Mouse (Mus musculus) ES-Bruce4 (cell line): ENCODE measurements around the gene 9930104L06Rik. TPM values are rescaled to one million over a fixed set of nuclear protein-coding genes. Genes with fewer than 3 reads are reported as not detected.

Experiments
- H3K27ac ChIP-seq: 2 replicates; pipeline ENCODE4 v1.5.1; 2012; ENCODE audit warnings: low read length, inconsistent platforms; ENCODE audit not compliant: insufficient read depth
- H3K27me3 ChIP-seq: 2 replicates; pipeline ENCODE4 v1.6.1; 2012; ENCODE audit warnings: mild to moderate bottlenecking, low read length, inconsistent platforms; ENCODE audit not compliant: control insufficient read depth, poor library complexity, insufficient read depth, severe bottlenecking
- H3K36me3 ChIP-seq: 2 replicates; pipeline ENCODE4 v1.6.1; 2012; ENCODE audit warnings: inconsistent platforms, mild to moderate bottlenecking, low read length, moderate library complexity; ENCODE audit not compliant: control insufficient read depth, poor library complexity, insufficient read depth, severe bottlenecking
- H3K4me1 ChIP-seq: one replicate; pipeline ENCODE4 v1.8.1; 2011; ENCODE audit warnings: low read length; ENCODE audit not compliant: control insufficient read depth, insufficient read depth
- H3K4me3 ChIP-seq: 2 replicates; pipeline ENCODE4 v1.5.1; 2011; ENCODE audit warnings: low read depth, mild to moderate bottlenecking, low read length
- H3K9ac ChIP-seq: 2 replicates; pipeline ENCODE4 v1.6.1; 2012; ENCODE audit warnings: low read depth, mild to moderate bottlenecking, inconsistent platforms; ENCODE audit not compliant: poor library complexity, severe bottlenecking
- H3K9me3 ChIP-seq: replicated peaks from 2 replicates; pipeline ENCODE4 v1.6.1; 2012; ENCODE audit warnings: mild to moderate bottlenecking, low read length, inconsistent platforms; ENCODE audit not compliant: control insufficient read depth, poor library complexity, insufficient read depth, severe bottlenecking
- CTCF ChIP-seq: IDR thresholded peaks from one replicate; pipeline ENCODE4 v1.8.1; 2011; ENCODE audit warnings: low read depth, low read length
- EP300 ChIP-seq: IDR thresholded peaks from 2 replicates; pipeline ENCODE4 v1.6.1; 2011; ENCODE audit warnings: low read depth, low read length; ENCODE audit not compliant: insufficient read depth
- POLR2A ChIP-seq: IDR thresholded peaks from one replicate; pipeline ENCODE4 v1.8.1; 2011; ENCODE audit warnings: low read length; ENCODE audit not compliant: insufficient read depth
- polyA plus RNA-seq: library from polyadenylated mRNA; stranded (reverse); fragments of >200 nt; gene quantifications from 2 replicates; pipeline ENCODE4 v1.2.4, GENCODE M21; 2011; ENCODE audit warnings: low read depth; ENCODE audit not compliant: missing spikeins, insufficient read depth, insufficient read length

The 9930104L06Rik gene
- polyA plus RNA-seq, 1 experiment = 15.2 TPM

GRCm38 (mm10) chr4:124950181-124951035 lies 13.6 kb downstream of the 9930104L06Rik start:
- Histone ChIP-seq H3K4me1 (no peaks in the 10 kb centered on the region), H3K9me3 (no peaks in the 10 kb centered on the region), H3K4me3 (no peak overlapping the region), H3K9ac (no peak overlapping the region), H3K27me3 (no peaks in the 10 kb centered on the region), H3K27ac (no peak overlapping the region), H3K36me3 (no peaks in the 10 kb centered on the region)
- no peak for TF ChIP-seq EP300

GRCm38 (mm10) chr4:124951036-124951433 lies 14.2 kb downstream of the 9930104L06Rik start:
- Histone ChIP-seq H3K4me1 (no peaks in the 10 kb centered on the region), H3K27ac (no peak overlapping the region), H3K9me3 (no peaks in the 10 kb centered on the region), H3K4me3 (no peak overlapping the region), H3K9ac (no peak overlapping the region), H3K36me3 (no peaks in the 10 kb centered on the region), H3K27me3 (no peaks in the 10 kb centered on the region)
- TF ChIP-seq EP300 = no peak
- no peak for TF ChIP-seq CTCF
- no peak for TF ChIP-seq POLR2A

- Histone ChIP-seq H3K9ac (no peak overlapping the region), H3K36me3 (no peaks in the 10 kb centered on the region), H3K9me3 (no peaks in the 10 kb centered on the region), H3K4me1 (no peaks in the 10 kb centered on the region), H3K27me3 (no peaks in the 10 kb centered on the region), H3K27ac (no peak overlapping the region), H3K4me3 (no peak overlapping the region)
- TF ChIP-seq CTCF = no peak
- no peak for TF ChIP-seq EP300
- no peak for TF ChIP-seq POLR2A
Observed at GRCm38 (mm10) chr4:124953546-124953945, 16.7 kb downstream of the 9930104L06Rik start.

GRCm38 (mm10) chr4:124957284-124957683 lies 20.4 kb downstream of the 9930104L06Rik start:
- Histone ChIP-seq H3K9me3 (no peaks in the 10 kb centered on the region), H3K36me3 (no peaks in the 10 kb centered on the region), H3K9ac (no peak overlapping the region), H3K27ac (no peak overlapping the region), H3K4me1 (no peaks in the 10 kb centered on the region), H3K4me3 (no peak overlapping the region), H3K27me3 (no peaks in the 10 kb centered on the region)
- TF ChIP-seq EP300 (no peak), POLR2A (no peak), CTCF (no peak)

- Histone ChIP-seq H3K27ac (no peak overlapping the region), H3K4me3 (no peak overlapping the region), H3K36me3 (no peaks in the 10 kb centered on the region), H3K27me3 (no peaks in the 10 kb centered on the region), H3K9me3 (no peaks in the 10 kb centered on the region), H3K4me1 (no peaks in the 10 kb centered on the region), H3K9ac (no peak overlapping the region)
- TF ChIP-seq CTCF (no peak), POLR2A (no peak), EP300 (no peak)
Observed at GRCm38 (mm10) chr4:124959062-124959461, 22.2 kb downstream of the 9930104L06Rik start.

- no peaks in the 10 kb centered on the region for H3K36me3 ChIP-seq
- no peaks in the 10 kb centered on the region for H3K9me3 ChIP-seq
- H3K27ac ChIP-seq = no peak overlapping the region
- no peak overlapping the region for H3K4me3 ChIP-seq
- H3K4me1 ChIP-seq = no peaks in the 10 kb centered on the region
- no peak for TF ChIP-seq POLR2A
- TF ChIP-seq EP300 = no peak
- TF ChIP-seq CTCF = no peak
- no peaks in the 10 kb centered on the region for H3K27me3 ChIP-seq
- H3K9ac ChIP-seq = no peak overlapping the region
Observed at GRCm38 (mm10) chr4:124960940-124961339, 24.1 kb downstream of the 9930104L06Rik start.
